Mouse (Mus musculus) intestine, embryonic 16.5 days (tissue): ENCODE data around the gene Gm11027. TPM values are rescaled to one million over a fixed set of nuclear protein-coding genes. Genes with fewer than 3 reads are reported as not detected.

Source experiments
- ATAC-seq: fragments of 200-750 bp; cut with Nextera tagmentation; 2 replicates; pipeline ENCODE4 v1.8.0; 2017; ENCODE audit warnings: moderate TSS enrichment, moderate library complexity
- H3K27ac ChIP-seq: fragments of 300-500 bp; sonication (generic); 2 replicates; pipeline ENCODE4 v1.5.1; 2014; ENCODE audit warnings: mild to moderate bottlenecking, low read length
- H3K27me3 ChIP-seq: fragments of 300-500 bp; sonication (generic); replicated peaks from 2 replicates; pipeline ENCODE4 v1.6.1; 2014; ENCODE audit warnings: low read length, control low read depth, mixed read lengths; ENCODE audit not compliant: control insufficient read depth, insufficient read depth
- H3K36me3 ChIP-seq: fragments of 300-500 bp; sonication (generic); 2 replicates; pipeline ENCODE4 v1.6.1; 2014; ENCODE audit warnings: low read length, control low read depth; ENCODE audit not compliant: control insufficient read depth, insufficient read depth
- H3K4me1 ChIP-seq: fragments of 300-500 bp; sonication (generic); 2 replicates; pipeline ENCODE4 v1.6.1; 2014; ENCODE audit warnings: low read length, control low read depth, mixed read lengths; ENCODE audit not compliant: control insufficient read depth, insufficient read depth
- H3K4me2 ChIP-seq: fragments of 300-500 bp; sonication (generic); 2 replicates; pipeline ENCODE4 v1.6.1; 2014; ENCODE audit warnings: low read depth, low read length, control low read depth
- H3K4me3 ChIP-seq: fragments of 300-500 bp; sonication (generic); 2 replicates; pipeline ENCODE4 v1.5.1; 2014; ENCODE audit warnings: mild to moderate bottlenecking, low read length
- H3K9ac ChIP-seq: fragments of 300-500 bp; sonication (generic); 2 replicates; pipeline ENCODE4 v1.6.1; 2014; ENCODE audit warnings: low read depth, low read length
- H3K9me3 ChIP-seq: fragments of 300-500 bp; sonication (generic); 2 replicates; pipeline ENCODE4 v1.6.1; 2016; ENCODE audit warnings: low read length, control low read depth; ENCODE audit not compliant: control insufficient read depth
- WGBS: fragments of 180-500 bp; shearing (Covaris S2); extraction: QIAGEN DNeasy Blood & Tissue Kit; methylation state at CpG from one replicate; pipeline ENCODE4 v1.1.7; 2014; 5-methylcytosine and 5-hydroxymethylcytosine counted together
- microRNA-seq: library from miRNA; unstranded; fragments of <30 nt; microRNA quantifications from one replicate; pipeline ENCODE4, GENCODE M21; 2016
- polyA plus RNA-seq: library from polyadenylated mRNA; unstranded; fragments of >200 nt; fragmentation: Nextera tagmentation; extraction: Ambion mirVana; gene quantifications from 2 replicates; pipeline ENCODE4 v1.2.1, GENCODE M21; 2015

The Gm11027 gene
- polyA plus RNA-seq, 1 experiment from 2014 or later = not detected

GRCm38 (mm10) chr12:116317818-116318217, 42.6 kb downstream of the Gm11027 start:
- WGBS = 51% methylated on average over 1 of the region's 1 CpGs
- H3K4me1 ChIP-seq = no peaks in the 10 kb centered on the region
- no peaks in the 10 kb centered on the region for H3K9me3 ChIP-seq
- no peak overlapping the region for H3K9ac ChIP-seq
- no peaks in the 10 kb centered on the region for H3K27me3 ChIP-seq
- no peak for ATAC-seq
- no peak overlapping the region for H3K4me3 ChIP-seq
- no peak overlapping the region for H3K27ac ChIP-seq
- no peaks in the 10 kb centered on the region for H3K36me3 ChIP-seq
- no peak overlapping the region for H3K4me2 ChIP-seq

Small RNA genes within 50 kb of the gene (microRNA-seq; reads per million reads assigned to microRNA genes)
- not detected for gene Gm23190

Other genes starting within 250 kb of the Gm11027 start
- gene Zfp386, start 227.7 kb upstream of the Gm11027 start, polyA plus RNA-seq = 25.7 and 28.4 TPM in 2 replicates
- 2.8 and 3.4 TPM in 2 replicates for gene Vipr2, start 197.7 kb upstream of the Gm11027 start, polyA plus RNA-seq
- 10.7 and 11.0 TPM in 2 replicates for gene Wdr60, start 12.4 kb upstream of the Gm11027 start, polyA plus RNA-seq
- gene Esyt2, start 5.8 kb downstream of the Gm11027 start, polyA plus RNA-seq = 15.7 and 18.0 TPM in 2 replicates
- gene Ncapg2, start 130.0 kb downstream of the Gm11027 start, polyA plus RNA-seq = 20.1 and 20.2 TPM in 2 replicates
- 1.8 and 1.9 TPM in 2 replicates for gene Ptprn2, start 210.3 kb downstream of the Gm11027 start, polyA plus RNA-seq